Mouse (Mus musculus): Measurements from ENCODE around the gene Cd164l2.

Gene Cd164l2

DNA sequence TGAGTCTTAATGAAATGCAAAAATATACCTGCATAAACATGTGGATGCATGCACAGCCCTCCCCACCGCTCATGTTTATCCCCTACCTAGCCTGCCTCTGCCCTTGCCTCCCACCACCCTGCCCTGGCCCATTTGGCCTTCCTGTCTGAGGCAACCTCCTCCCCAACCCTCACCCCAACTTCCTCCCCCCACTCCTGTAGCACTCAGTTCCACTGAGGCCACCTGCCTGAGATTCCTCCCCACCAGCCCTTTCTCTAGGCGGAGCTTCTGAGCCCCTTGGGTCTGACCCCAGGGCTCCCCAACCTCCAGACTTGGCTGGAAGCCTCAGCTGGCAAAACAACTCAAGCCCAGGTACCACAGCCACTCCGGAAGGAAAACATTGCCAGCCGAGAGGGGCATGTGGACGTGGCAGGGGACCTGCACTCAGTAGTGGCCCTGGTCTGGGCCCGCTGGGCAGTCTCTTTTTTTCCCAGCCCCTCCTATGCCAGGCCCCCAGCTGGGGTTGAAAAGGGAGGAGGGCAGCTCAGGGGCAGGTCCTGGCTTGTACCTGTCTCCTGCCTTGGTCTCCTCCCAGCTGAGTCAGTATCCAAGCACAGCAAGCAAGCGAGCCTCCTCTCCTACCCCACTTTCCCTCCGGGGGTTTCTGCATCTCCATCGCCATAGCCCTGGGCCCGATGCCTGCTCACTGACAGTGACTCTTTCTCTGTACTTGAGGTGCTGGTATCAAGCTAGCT, 49.9 kb downstream of the Cd164l2 start:
- DNase-seq: no peak

GRCm38 (mm10) chr4:133262375-133262765, 50.4 kb downstream of the Cd164l2 start:
- no peak for DNase-seq

DNA sequence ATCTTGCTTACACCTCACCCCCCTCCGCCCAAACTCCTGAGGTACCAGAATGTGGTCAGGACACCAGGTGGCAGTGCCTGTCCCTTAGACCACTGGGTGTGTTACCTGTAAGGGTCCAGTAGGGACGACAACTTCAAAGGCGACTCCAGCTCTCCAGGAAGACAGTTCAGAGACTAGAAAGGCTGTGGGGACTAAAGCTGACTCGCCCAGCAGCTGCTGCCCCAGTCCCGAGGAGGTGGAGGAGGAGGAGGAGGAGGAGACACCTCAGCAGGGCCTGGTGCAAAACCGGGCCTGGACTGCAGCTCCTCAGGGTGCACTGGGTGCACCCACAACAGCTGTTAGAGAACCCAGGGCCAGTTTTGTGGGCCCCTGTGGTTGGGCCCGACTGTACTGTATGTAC, 51.0 kb downstream of the Cd164l2 start, which contains the start of gene Sytl1:
TSS of gene Sytl1 (minus strand) at position 232 of the 400 bp plus-strand sequence.
- DNase-seq: no peak

- no peak for DNase-seq
These were observed 51.8 kb downstream of the Cd164l2 start for GRCm38 (mm10) chr4:133263756-133264155.

DNA sequence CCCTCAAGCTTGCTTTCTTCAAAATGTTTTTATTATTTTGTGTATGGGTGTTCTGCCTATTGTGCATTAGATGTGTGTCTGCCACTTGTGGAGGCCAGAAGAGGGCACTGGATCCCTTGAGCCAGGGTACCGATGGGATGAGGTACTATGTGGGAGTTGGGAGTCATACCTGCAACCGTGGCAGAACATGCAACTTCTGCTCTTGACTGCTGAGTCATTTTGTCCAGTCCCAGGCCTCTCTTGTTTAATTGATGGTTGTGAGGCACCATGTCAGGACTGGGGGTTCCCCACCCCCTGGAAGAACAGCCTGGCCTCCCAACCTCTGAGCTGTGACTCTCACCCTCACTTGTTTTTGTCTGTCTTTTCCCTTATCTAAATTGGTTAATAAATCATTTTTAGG, 52.6 kb downstream of the Cd164l2 start:
- DNase-seq: no peak

DNA sequence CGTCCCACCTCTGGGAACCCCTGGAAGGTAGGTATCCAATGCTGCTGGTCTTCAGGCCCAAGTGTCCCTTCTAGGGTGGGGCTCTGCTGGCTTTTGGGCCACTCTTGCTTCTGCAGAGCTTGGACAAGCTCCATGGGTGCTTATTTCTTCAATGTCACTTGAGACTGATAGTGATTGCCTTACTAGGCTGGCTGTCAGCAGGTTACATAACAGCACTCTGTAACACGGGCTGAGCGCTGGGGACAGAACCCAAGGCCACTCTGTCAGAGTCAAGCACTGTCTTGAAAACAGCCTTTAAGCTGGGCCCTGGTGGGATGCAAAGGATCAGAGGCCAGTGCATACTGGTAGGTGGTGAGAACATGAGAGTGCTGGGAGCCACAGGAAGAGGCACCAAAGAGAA, 53.4 kb downstream of the Cd164l2 start:
- no peak for DNase-seq

DNA sequence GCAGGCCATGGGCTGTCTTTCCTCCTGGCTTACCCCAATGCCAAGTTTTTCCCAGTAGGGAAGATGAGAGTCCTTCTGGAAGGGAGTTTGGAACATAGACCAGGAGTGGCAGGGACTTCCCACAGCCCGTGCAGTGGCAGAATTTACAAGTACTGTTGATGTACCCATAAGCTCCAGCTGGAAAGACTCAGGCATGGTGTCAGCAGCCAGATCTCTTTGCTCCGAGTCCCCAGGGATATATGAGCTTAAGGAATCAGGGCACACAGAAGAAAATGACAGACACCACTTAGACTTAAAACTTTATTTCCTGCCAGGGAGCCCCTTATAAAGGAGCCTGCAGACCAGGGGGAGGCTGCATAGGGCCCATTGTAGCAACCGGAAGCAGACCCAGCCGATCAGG, 53.8 kb downstream of the Cd164l2 start:
- no peak for DNase-seq

GRCm38 (mm10) chr4:133266248-133266880, 54.4 kb downstream of the Cd164l2 start:
- DNase-seq: no peak

DNA sequence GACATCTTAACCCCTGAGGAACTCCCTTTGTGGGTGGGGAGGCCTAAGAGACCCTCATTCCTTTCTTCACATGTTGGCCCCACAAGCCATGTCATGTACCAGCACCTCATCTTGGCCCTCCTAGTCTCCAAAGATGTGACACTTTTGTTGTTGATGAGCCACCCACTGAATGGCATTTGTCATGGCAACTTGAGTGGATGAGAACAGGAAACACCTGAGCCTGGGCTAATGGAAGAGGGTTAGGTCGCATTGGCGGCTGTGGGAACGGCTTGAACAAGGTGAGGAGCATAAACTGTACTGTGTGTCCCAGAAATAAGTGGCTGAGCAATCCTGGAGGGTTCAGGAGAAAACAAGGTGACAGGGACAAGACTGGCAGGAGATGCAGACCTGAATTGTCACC, 57.0 kb downstream of the Cd164l2 start:
- no peak for DNase-seq

GRCm38 (mm10) chr4:133269596-133269995, 57.7 kb downstream of the Cd164l2 start:
- DNase-seq: no peak

DNA sequence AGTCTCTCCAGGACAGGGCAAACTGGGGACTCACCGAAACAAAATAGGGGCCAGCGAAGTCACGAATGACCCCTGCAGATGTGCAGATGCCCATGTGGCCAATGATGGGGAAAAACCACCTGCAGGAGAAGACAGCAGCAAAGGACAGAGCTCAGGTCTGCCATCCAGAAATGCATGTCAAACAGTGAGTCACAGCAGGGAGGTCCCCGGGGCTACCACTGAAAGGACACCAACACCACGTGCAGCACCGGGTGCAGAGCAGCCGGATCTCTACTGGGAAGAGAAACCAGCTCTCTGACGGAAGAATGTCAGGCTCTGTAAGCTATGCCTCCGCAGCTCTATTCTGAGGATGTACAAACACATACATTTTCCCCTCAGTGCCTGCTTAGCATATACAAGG, 59.0 kb downstream of the Cd164l2 start:
- no peak for DNase-seq
